Mouse (Mus musculus): Measurements from ENCODE around the gene Serpina3k. TPM values are rescaled to one million over a fixed set of nuclear protein-coding genes. Genes with fewer than 3 reads are reported as not detected.

Serpina3k gene
- not detected in 2 replicates for polyA plus RNA-seq (2012; ENCODE audit: low replicate concordance)

DNA sequence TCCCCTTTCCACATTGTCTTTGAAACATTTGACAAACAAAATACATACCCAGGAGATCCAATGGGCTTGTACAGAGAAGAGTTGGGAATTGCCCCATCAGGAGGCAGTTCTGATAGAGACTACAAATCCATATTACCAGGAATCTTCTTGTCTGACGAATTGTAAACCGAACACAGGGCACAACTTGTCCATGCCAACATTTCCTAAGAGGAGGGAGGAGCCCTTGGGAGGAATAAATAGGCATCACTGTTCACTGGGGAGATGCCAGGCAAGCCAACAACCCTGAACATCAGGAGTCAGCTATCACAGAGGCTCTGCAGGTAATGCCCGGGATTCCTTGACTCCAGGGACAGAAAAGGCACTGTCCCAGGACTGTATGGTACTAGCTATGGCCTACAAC is at the start of gene Serpina3k, which contains the start of gene Serpina3m:
TSS of gene Serpina3k (plus strand) at position 261 of the 400 bp plus-strand sequence.
TSS of gene Serpina3m (plus strand) at position 261 of the 400 bp plus-strand sequence.

DNA sequence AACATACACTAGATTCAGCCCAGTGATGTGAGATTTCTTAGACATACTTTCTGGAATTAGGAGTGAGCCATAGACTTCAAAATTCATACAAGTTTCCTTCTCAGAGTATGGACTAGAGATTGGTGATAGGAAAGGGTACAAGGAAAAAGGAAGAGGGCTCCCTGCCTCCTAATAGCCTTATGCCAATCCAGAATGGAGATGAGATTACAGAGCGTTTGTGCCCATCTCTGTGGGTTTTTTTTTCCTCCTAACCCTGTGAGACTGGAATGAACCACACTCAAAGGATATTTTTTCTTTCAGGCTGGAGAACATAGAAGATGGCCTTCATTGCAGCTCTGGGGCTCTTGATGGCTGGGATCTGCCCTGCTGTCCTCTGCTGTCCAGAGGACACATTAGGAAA is 24.0 kb upstream of the Serpina3k start, which contains the start of gene Serpina3j:
TSS of gene Serpina3j (plus strand) at position 301 of the 400 bp plus-strand sequence.

Other genes with a start within 250 kb of the Serpina3k start
- not detected in 2 replicates for gene Serpina5, start 237.4 kb upstream of the Serpina3k start, polyA plus RNA-seq (2012; ENCODE audit: low replicate concordance)
- gene Serpina3a, start 225.8 kb upstream of the Serpina3k start, polyA plus RNA-seq (2012; ENCODE audit: low replicate concordance) = not detected in 2 replicates
- not detected in 2 replicates for gene Serpina3b, start 210.5 kb upstream of the Serpina3k start, polyA plus RNA-seq (2012; ENCODE audit: low replicate concordance)
- gene Serpina3c, start 184.6 kb upstream of the Serpina3k start, polyA plus RNA-seq (2012; ENCODE audit: low replicate concordance) = not detected in 2 replicates
- 0.11 and 0.14 TPM in 2 replicates for gene Serpina3f, start 123.9 kb upstream of the Serpina3k start, polyA plus RNA-seq (2012; ENCODE audit: low replicate concordance)
- 5.4 and 17.4 TPM in 2 replicates for gene Serpina3g, start 102.2 kb upstream of the Serpina3k start, polyA plus RNA-seq (2012; ENCODE audit: low replicate concordance)
- not detected in 2 replicates for gene Serpina3i, start 75.4 kb upstream of the Serpina3k start, polyA plus RNA-seq (2012; ENCODE audit: low replicate concordance)
- not detected in 2 replicates for gene Serpina3j, start 23.9 kb upstream of the Serpina3k start, polyA plus RNA-seq (2012; ENCODE audit: low replicate concordance)
- not detected in 2 replicates for gene Serpina3m, start within 50 bp of the Serpina3k start, polyA plus RNA-seq (2012; ENCODE audit: low replicate concordance)
- 0.11 and 0.22 TPM in 2 replicates for gene Serpina3n, start 68.2 kb downstream of the Serpina3k start, polyA plus RNA-seq (2012; ENCODE audit: low replicate concordance)
- not detected in 2 replicates for gene Gsc, start 134.8 kb downstream of the Serpina3k start, polyA plus RNA-seq (2012; ENCODE audit: low replicate concordance)